Mouse (Mus musculus) olfactory bulb, adult 2 months (tissue): ENCODE measurements around the gene Sf3b3. TPM values are rescaled to one million over a fixed set of nuclear protein-coding genes. Genes with fewer than 3 reads are reported as not detected.
"Not testable (repeated sequence)": the region's sequence is repeated elsewhere in the genome, so short reads cannot be mapped to it uniquely, and the experiment has no call there.

Source experiments
- H3K27ac ChIP-seq: fragments of 200-500 bp; 2 replicates; pipeline ENCODE4 v1.5.1; 2012; ENCODE audit warnings: low read depth, low read length; ENCODE audit not compliant: insufficient read depth
- H3K4me1 ChIP-seq: fragments of 200-500 bp; 2 replicates; pipeline ENCODE4 v1.6.1; 2012; ENCODE audit warnings: low read length; ENCODE audit not compliant: control insufficient read depth, insufficient read depth
- H3K4me3 ChIP-seq: fragments of 200-500 bp; 2 replicates; pipeline ENCODE4 v1.5.1; 2012; ENCODE audit warnings: mild to moderate bottlenecking, low read depth, low read length, moderate library complexity; ENCODE audit not compliant: insufficient read depth
- CTCF ChIP-seq: fragments of 200-500 bp; IDR thresholded peaks from 2 replicates; pipeline ENCODE4 v1.5.1; 2012; ENCODE audit warnings: low read depth, mild to moderate bottlenecking, low read length, moderate library complexity; ENCODE audit not compliant: insufficient read depth
- POLR2A ChIP-seq: fragments of 200-500 bp; IDR thresholded peaks from 2 replicates; pipeline ENCODE4 v1.6.1; 2012; ENCODE audit warnings: mild to moderate bottlenecking, low read depth, low read length, moderate library complexity; ENCODE audit not compliant: insufficient read depth
- WGBS: fragments of 180-500 bp; shearing (Covaris S2); methylation state at CpG from one replicate; pipeline ENCODE4 v1.1.7; 2018; 5-methylcytosine and 5-hydroxymethylcytosine counted together
- polyA plus RNA-seq: library from polyadenylated mRNA; stranded (reverse); fragments of >200 nt; gene quantifications from 2 replicates; pipeline ENCODE4 v1.2.4, GENCODE M21; 2012; ENCODE audit warnings: low replicate concordance; ENCODE audit not compliant: missing spikeins, insufficient read depth, insufficient read length

The Sf3b3 gene
- polyA plus RNA-seq, 1 experiment, result 172 TPM

DNA sequence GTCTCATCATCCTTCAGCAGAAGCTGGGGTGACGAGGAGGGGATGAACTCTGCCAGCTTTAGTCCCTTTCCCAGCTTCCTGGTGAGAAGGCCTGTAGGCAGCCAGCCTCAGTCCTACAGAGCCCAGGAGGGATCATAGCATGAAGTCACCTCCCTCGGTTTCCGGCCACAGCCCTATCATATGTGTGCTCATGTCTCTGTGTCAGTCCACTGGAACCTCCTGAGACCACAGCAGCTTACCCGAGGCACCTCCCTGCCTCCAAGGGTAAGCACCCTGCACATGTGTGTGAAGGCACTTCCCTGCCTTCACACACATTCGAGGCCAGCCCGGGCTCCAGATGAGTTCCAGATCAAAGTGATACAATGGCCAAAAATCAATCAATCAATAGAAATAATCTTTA is 56.3 kb downstream of the Sf3b3 start:
- peaks cover 33% of the 10 kb centered on the region for H3K4me1 ChIP-seq
- TF ChIP-seq POLR2A (no peak), CTCF (no peak)
- H3K27ac ChIP-seq, result no peak overlapping the region
- no peak overlapping the region for H3K4me3 ChIP-seq
- WGBS, result 84% methylated on average over 6 of the region's 6 CpGs

DNA sequence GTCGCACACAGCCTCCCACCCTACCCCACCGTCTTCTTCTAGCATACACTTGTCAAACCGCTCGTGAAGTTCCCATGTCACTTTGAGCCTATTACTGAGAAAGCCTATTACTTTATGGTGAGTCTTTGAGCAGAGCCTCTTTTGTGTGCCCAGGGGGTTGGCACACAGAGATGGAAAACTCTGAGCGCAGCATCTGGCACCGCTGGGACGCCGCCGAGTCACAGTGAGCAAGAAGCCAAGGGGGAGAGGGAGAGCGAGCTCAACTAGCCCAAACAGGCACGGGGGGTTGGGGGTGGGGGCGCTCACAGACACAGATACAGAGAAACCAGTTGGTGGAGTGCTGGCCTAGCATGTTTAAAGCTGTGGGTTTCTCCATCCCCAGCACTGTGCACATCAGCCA is 57.0 kb downstream of the Sf3b3 start:
- H3K4me3 ChIP-seq, result no peak overlapping the region
- peaks cover 31% of the 10 kb centered on the region for H3K4me1 ChIP-seq
- 46% methylated on average over 12 of the region's 12 CpGs for WGBS
- TF ChIP-seq CTCF (no peak), POLR2A (no peak)
- H3K27ac ChIP-seq, result no peak overlapping the region

DNA sequence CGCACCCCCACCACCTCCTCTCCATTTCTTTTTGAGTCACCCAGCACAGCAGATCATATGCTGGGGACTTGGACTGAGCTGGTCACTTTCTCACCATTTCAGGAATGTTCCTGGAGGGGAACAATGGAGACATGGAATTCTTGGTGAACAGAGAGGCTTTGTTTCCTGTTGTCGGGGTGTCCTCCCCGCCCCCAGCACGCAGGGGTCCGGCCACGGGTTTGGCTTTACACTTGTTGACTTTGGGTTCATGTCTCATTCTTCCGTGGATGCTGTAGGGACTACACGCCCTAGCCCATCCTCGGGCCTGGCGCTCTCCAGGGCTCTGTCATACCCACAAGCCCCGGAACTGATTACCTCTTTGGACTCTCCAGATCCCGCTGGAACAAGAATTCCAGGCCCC is 57.6 kb downstream of the Sf3b3 start:
- 71% methylated on average over 12 of the region's 12 CpGs for WGBS
- no peak for TF ChIP-seq CTCF
- no peak for TF ChIP-seq POLR2A
- peaks cover 28% of the 10 kb centered on the region for H3K4me1 ChIP-seq
- no peak overlapping the region for H3K4me3 ChIP-seq
- H3K27ac ChIP-seq, result no peak overlapping the region

- Histone ChIP-seq H3K4me3 (no peak overlapping the region), H3K4me1 (peaks cover 18% of the 10 kb centered on the region), H3K27ac (no peak overlapping the region)
- no peak for TF ChIP-seq CTCF
- no peak for TF ChIP-seq POLR2A
- 76% methylated on average over 9 of the region's 9 CpGs for WGBS
Measured at GRCm38 (mm10) chr8:110787411-110787954, 59.1 kb downstream of the Sf3b3 start.

DNA sequence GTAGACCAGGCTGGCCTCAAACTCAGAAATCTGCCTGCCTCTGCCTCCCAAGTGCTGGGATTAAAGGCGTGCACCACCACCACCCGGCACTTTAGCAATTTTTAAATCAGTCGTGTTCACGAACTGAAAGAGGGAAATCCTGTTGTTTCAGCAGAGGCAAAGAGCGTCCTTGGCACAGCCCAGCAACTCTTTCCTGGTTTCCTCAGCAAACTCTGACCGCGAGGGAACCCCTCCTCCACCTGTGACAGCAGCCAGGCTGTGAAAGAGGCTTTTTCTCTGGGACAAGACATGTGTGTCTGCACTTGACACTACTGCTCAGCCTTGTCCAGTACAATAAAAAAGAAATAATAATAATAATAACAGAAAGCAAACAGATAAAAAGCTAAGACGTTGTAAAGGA is 59.7 kb downstream of the Sf3b3 start:
- no peak overlapping the region for H3K27ac ChIP-seq
- peaks cover 17% of the 10 kb centered on the region for H3K4me1 ChIP-seq
- H3K4me3 ChIP-seq, result no peak overlapping the region
- 83% methylated on average over 8 of the region's 8 CpGs for WGBS
- TF ChIP-seq POLR2A (no peak), CTCF (no peak)

DNA sequence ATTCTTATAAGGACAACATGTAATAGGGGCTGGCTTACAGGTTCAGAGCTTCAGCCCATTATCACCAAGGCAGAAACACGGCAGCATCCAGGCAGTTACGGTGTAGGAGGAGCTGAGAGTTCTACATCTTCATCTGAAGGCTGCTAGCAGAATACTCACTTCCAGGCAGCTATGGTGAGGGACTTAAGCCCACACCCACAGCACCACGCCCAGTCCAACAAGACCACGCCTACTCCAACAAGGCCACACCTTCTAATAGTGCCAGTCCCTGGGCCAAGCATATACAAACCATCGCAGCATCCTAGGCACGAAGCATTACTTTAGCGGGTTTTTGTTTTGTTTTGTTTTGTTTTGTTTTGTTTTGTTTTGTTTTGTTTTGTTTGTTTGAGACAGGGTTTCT is 60.1 kb downstream of the Sf3b3 start:
- H3K27ac ChIP-seq, H3K4me3 ChIP-seq: not testable (repeated sequence)
- 80% methylated on average over 7 of the region's 7 CpGs for WGBS
- H3K4me1 ChIP-seq, result peaks cover 17% of the 10 kb centered on the region

DNA sequence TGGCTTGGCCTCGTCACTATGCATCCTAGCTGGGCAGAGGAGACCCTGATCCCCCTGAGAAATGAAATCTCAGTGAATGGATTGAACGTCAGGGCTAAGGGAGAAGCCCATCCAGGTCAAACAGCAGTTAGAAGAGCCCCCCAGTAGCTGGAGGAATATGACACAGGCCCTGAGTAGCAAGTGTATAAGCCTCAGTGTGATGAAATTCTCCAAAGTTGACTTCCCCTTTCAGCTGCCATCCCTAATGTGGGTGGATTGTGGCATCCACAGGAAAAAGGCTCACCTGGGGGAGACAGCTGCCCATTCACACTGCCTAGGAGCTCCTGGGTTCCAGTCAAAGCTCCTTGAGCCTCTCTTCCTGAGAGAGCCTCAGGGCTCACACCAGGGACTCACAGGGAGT is 61.2 kb downstream of the Sf3b3 start:
- TF ChIP-seq POLR2A (no peak), CTCF (no peak)
- 94% methylated on average over 2 of the region's 2 CpGs for WGBS
- H3K4me3 ChIP-seq, result no peak overlapping the region
- H3K27ac ChIP-seq, result no peak overlapping the region
- peaks cover 17% of the 10 kb centered on the region for H3K4me1 ChIP-seq

DNA sequence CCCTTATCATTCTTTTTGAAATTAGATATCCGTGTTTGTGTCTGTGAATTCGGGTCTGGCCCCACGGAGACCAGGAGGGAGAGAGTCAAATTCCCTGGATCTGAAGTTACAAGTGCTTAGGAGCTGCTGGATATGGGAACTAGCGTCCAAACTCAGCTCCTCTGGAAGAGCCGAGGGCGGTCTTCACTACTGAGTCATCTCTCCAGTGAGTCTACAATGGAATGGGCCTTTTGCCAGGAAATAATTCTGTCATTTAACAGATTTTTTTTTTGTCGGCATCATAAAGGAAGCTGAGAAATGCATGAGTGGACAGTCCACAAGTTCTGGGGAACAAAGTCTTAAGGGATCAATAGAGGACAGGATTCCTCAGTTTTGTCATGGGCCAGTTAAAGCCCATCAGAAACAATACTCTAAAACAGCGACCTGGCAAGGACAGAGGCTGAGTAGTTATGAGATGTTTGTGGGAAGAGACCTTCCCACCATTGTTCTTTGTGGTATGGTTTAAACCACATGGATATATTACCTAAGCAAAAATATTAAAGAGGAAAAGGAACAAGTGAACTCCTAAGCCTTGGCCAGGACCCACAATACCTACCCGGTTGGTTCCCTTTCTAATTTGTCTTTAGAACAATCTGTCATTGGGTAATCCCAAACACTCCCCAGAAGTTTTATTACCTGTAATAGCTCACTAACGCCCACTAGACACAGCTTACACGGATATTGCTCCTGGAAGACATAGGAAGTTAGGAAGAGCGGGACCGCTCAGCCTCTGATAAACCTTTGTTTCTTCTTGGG is 66.5 kb downstream of the Sf3b3 start:
- no peaks in the 10 kb centered on the region; the same call in 1 of the 2 replicates for H3K4me1 ChIP-seq
- H3K4me3 ChIP-seq, result no peak overlapping the region
- H3K27ac ChIP-seq, result no peak overlapping the region
- WGBS, result 70% methylated on average over 13 of the region's 13 CpGs
- TF ChIP-seq CTCF (no peak), POLR2A (no peak)

GRCm38 (mm10) chr8:110776335-110776734 is 70.3 kb downstream of the Sf3b3 start:
- H3K27ac ChIP-seq, result no peak overlapping the region
- TF ChIP-seq POLR2A (no peak), CTCF (no peak)
- 91% methylated on average over 3 of the region's 3 CpGs for WGBS
- H3K4me3 ChIP-seq, result no peak overlapping the region
- H3K4me1 ChIP-seq, result peaks cover 10% of the 10 kb centered on the region
